Mouse (Mus musculus): ENCODE measurements around the gene Aknad1. TPM values are rescaled to one million over a fixed set of nuclear protein-coding genes. Genes with fewer than 3 reads are reported as not detected.

Aknad1 gene
- not detected for polyA plus RNA-seq (2017; shearing (Covaris generic))

GRCm38 (mm10) chr3:108739045-108739708 is at the start of gene Aknad1:
Gene Aknad1 (plus strand): TSS chr3:108739658.
- no peak for ATAC-seq

- ATAC-seq = no peak
Observed at GRCm38 (mm10) chr3:108689979-108690378, 49.5 kb upstream of the Aknad1 start.

- ATAC-seq = no peak
Observed at GRCm38 (mm10) chr3:108694321-108694720, 45.1 kb upstream of the Aknad1 start.

GRCm38 (mm10) chr3:108698662-108699061 is 40.8 kb upstream of the Aknad1 start:
- no peak for ATAC-seq

GRCm38 (mm10) chr3:108699786-108700185 is 39.7 kb upstream of the Aknad1 start:
- ATAC-seq = no peak

GRCm38 (mm10) chr3:108701256-108701655 is 38.2 kb upstream of the Aknad1 start:
- peak; percentile 45 for ATAC-seq

GRCm38 (mm10) chr3:108702789-108703188 is 36.7 kb upstream of the Aknad1 start:
- no peak for ATAC-seq

GRCm38 (mm10) chr3:108711296-108711695 is 28.2 kb upstream of the Aknad1 start:
- ATAC-seq = no peak

GRCm38 (mm10) chr3:108713065-108713675 is 26.3 kb upstream of the Aknad1 start:
- ATAC-seq = no peak

GRCm38 (mm10) chr3:108714837-108715236 is 24.6 kb upstream of the Aknad1 start:
- no peak for ATAC-seq

- no peak for ATAC-seq
Observed at GRCm38 (mm10) chr3:108717896-108718502, 21.5 kb upstream of the Aknad1 start.

- no peak for ATAC-seq
Observed at GRCm38 (mm10) chr3:108719357-108719756, 20.1 kb upstream of the Aknad1 start.

GRCm38 (mm10) chr3:108719761-108720160 is 19.7 kb upstream of the Aknad1 start:
- ATAC-seq = no peak

- no peak for ATAC-seq
Observed at GRCm38 (mm10) chr3:108721076-108721991, 18.1 kb upstream of the Aknad1 start.

GRCm38 (mm10) chr3:108722036-108722872 is 17.2 kb upstream of the Aknad1 start, which contains the start of gene Gpsm2:
Gene Gpsm2 (minus strand): TSS chr3:108722309.
- ATAC-seq = peak; percentile 92

- no peak for ATAC-seq
Observed at GRCm38 (mm10) chr3:108726413-108726812, 13.0 kb upstream of the Aknad1 start.

GRCm38 (mm10) chr3:108727344-108727743 is 12.1 kb upstream of the Aknad1 start:
- ATAC-seq = no peak

- no peak for ATAC-seq
Observed at GRCm38 (mm10) chr3:108727776-108728175, 11.7 kb upstream of the Aknad1 start.

- ATAC-seq = no peak
Observed at GRCm38 (mm10) chr3:108730316-108730715, 9.1 kb upstream of the Aknad1 start.

- ATAC-seq = peak; percentile 78
Observed at GRCm38 (mm10) chr3:108737761-108738160, 1.7 kb upstream of the Aknad1 start.

GRCm38 (mm10) chr3:108744060-108744459 is 4.6 kb downstream of the Aknad1 start:
- no peak for ATAC-seq

- ATAC-seq = no peak
Observed at GRCm38 (mm10) chr3:108751061-108751460, 11.6 kb downstream of the Aknad1 start.
